Mouse (Mus musculus) lung, postnatal 0 days (tissue): Measurements from ENCODE around the gene Cul5.

Experiments used
- CTCF ChIP-seq: IDR thresholded peaks from 2 replicates; pipeline ENCODE4 v1.5.1; 2016; ENCODE audit warnings: antibody characterized with exemption, mild to moderate bottlenecking
- EP300 ChIP-seq: IDR thresholded peaks from 2 replicates; pipeline ENCODE4 v1.6.1; 2016; ENCODE audit warnings: antibody characterized with exemption, mild to moderate bottlenecking, control low read depth

DNA sequence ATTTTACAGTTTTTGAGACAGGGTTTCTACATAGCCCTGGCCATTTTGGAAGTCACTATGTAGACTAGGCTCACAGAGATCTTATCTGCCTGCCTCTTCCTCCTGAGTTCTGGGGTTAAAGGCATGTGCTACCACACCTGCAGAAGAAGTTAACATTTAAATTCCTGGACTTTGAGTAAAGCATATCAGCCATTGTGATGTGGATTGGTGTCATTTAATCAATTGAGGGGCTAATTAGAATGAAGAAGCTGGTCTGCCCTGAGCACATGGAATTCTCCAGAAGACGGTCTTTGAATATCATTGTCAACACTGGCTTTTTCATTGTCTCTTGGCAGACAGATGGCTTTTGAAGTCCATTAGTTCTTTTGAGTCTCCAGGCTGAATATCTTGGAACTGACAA, 11.0 kb upstream of the Cul5 start:
- TF ChIP-seq CTCF: no peak
- TF ChIP-seq EP300: no peak
